Mouse (Mus musculus): ENCODE data around the gene Arl15.

DNA sequence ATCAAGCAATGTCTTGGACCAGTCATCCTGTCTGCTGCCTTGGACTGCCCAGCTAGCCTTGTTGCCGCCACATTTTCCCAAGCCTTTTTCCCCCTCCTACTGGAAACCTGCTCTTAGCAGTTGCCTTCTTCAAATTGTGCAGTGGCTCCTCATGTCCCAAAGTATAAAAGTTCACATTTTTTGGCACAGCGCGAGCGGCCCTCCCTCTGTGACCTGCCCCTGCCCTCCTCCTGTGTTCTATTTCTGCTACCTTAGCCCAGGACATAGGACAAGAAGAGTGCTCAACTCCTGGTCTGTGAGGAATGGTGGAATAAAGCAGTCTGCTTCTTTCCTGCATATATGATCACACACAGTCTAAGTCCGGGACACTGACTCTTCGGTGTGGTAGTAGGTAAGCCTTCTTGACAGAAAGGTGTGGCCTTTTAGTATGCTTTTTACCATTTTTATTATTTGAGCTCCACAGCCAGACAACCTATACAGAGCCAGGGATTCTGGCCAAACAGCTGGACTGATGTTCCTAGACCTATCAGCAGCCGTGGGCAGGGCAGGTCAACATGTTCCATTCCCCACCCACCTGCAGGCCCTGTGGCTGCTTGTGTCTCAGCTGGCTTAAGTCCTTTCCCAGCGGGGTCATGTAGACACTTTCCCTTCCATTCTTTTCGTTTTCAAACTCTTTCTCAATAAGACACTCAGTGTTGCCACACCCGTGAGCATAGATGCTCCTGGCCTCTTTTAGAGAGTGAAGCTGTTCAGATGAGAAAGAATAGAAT lies 293.6 kb downstream of the Arl15 start:
- no peak for TF ChIP-seq CTCF (IDR thresholded peaks at IDR 0.05)
- TF ChIP-seq EP300 (IDR thresholded peaks at IDR 0.05), result no peak
